Mouse (Mus musculus): ENCODE results near the gene Fhl3. TPM values are rescaled to one million over a fixed set of nuclear protein-coding genes. Genes with fewer than 3 reads are reported as not detected.

Fhl3 gene
- 10.7 and 14.1 TPM in 2 replicates for polyA plus RNA-seq (2012; ENCODE audit: insufficient read depth, insufficient read length, missing spikeins)

DNA sequence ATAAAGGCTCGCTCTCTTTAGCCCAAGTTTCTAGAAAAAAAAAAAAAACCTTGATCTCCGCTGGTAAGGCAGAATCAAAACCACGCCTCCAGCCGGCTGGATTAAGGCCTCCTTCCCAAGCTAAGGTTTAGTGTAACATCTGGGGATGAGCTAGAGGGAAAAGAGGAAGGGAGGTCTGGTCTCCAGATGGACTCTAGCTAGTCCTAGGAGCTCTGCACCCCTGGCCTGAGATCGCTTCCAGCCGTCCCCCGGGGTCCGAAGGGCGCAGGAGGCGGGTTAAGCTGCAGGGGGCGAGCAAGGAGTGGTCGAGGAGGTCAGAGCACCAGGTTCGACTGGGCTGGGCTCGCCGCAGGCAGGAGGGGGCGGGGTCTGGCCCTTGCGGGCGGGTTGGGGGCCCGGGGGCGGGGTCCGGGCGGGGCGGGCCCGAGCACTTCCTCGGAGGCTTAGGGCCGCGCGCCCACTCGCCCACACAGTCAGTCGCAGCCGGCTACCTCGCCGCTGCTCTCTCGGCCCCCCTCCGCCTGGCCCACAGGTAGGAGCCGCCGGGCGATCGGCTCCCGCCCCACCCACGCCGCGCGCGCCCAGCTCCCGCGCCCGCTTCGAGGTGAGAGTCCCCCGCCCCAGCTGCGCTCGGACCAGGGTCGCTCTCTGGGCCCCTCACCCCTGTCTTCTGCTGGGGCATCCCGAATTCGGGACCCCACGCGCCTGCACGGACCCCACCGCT, at the start of gene Fhl3:
Gene Fhl3, plus strand, starts transcription at position 454 of the 724 bp plus-strand sequence.
- Histone ChIP-seq H3K27ac (replicated peaks; ENCODE audit: low read depth, low read length) (peak within 1 kb of the TSS; percentile 69), H3K4me1 (ENCODE audit: control insufficient read depth, insufficient read depth, insufficient read length, low read length) (peaks cover 13% of the 10 kb centered on the region)

GRCm38 (mm10) chr4:124652886-124653285, 47.6 kb upstream of the Fhl3 start:
- Histone ChIP-seq H3K4me3 (ENCODE audit: insufficient read depth, low read depth, low read length) (no peak overlapping the region), H3K4me1 (ENCODE audit: control insufficient read depth, insufficient read depth, insufficient read length, low read length) (peaks cover 2% of the 10 kb centered on the region; the same call in 1 of the 2 replicates), H3K27ac (replicated peaks; ENCODE audit: low read depth, low read length) (no peak overlapping the region)

More for the DNA sequence above, at the start of gene Fhl3:
- H3K4me3 ChIP-seq (ENCODE audit: insufficient read depth, low read depth, low read length), result peak within 1 kb of the TSS; percentile 77

- no peak within 1 kb of the TSS for H3K27ac ChIP-seq (replicated peaks; ENCODE audit: low read depth, low read length)
- H3K4me3 ChIP-seq (ENCODE audit: insufficient read depth, low read depth, low read length), result peak within 1 kb of the TSS; percentile 66
- peaks cover 2% of the 10 kb centered on the region; the same call in 1 of the 2 replicates for H3K4me1 ChIP-seq (ENCODE audit: control insufficient read depth, insufficient read depth, insufficient read length, low read length)
Measured at GRCm38 (mm10) chr4:124656518-124656853, 44.0 kb upstream of the Fhl3 start, which contains the start of gene Pou3f1. Gene Pou3f1 (plus strand): TSS chr4:124656807.

- H3K4me1 ChIP-seq (ENCODE audit: control insufficient read depth, insufficient read depth, insufficient read length, low read length), result peaks cover 2% of the 10 kb centered on the region; the same call in 1 of the 2 replicates
- H3K4me3 ChIP-seq (ENCODE audit: insufficient read depth, low read depth, low read length), result peak overlapping the region; percentile 66
- no peak overlapping the region for H3K27ac ChIP-seq (replicated peaks; ENCODE audit: low read depth, low read length)
Measured at GRCm38 (mm10) chr4:124656854-124657650, 43.4 kb upstream of the Fhl3 start.

- Histone ChIP-seq H3K4me3 (ENCODE audit: insufficient read depth, low read depth, low read length) (peak overlapping the region; percentile 53), H3K4me1 (ENCODE audit: control insufficient read depth, insufficient read depth, insufficient read length, low read length) (peaks cover 2% of the 10 kb centered on the region; the same call in 1 of the 2 replicates), H3K27ac (replicated peaks; ENCODE audit: low read depth, low read length) (no peak overlapping the region)
Measured at GRCm38 (mm10) chr4:124657781-124658180, 42.7 kb upstream of the Fhl3 start.

- Histone ChIP-seq H3K4me1 (ENCODE audit: control insufficient read depth, insufficient read depth, insufficient read length, low read length) (peaks cover 2% of the 10 kb centered on the region; the same call in 1 of the 2 replicates), H3K4me3 (ENCODE audit: insufficient read depth, low read depth, low read length) (peak overlapping the region; percentile 8), H3K27ac (replicated peaks; ENCODE audit: low read depth, low read length) (no peak overlapping the region)
Measured at GRCm38 (mm10) chr4:124658412-124658851, 42.1 kb upstream of the Fhl3 start.

GRCm38 (mm10) chr4:124659251-124660217, 41.0 kb upstream of the Fhl3 start:
- Histone ChIP-seq H3K4me1 (ENCODE audit: control insufficient read depth, insufficient read depth, insufficient read length, low read length) (peaks cover 2% of the 10 kb centered on the region; the same call in 1 of the 2 replicates), H3K27ac (replicated peaks; ENCODE audit: low read depth, low read length) (no peak overlapping the region), H3K4me3 (ENCODE audit: insufficient read depth, low read depth, low read length) (peak overlapping the region; percentile 35; the same call in 1 of the 2 replicates)

GRCm38 (mm10) chr4:124660603-124661002, 39.9 kb upstream of the Fhl3 start:
- no peak overlapping the region for H3K4me3 ChIP-seq (ENCODE audit: insufficient read depth, low read depth, low read length)
- no peak overlapping the region for H3K27ac ChIP-seq (replicated peaks; ENCODE audit: low read depth, low read length)
- H3K4me1 ChIP-seq (ENCODE audit: control insufficient read depth, insufficient read depth, insufficient read length, low read length), result peaks cover 2% of the 10 kb centered on the region; the same call in 1 of the 2 replicates

DNA sequence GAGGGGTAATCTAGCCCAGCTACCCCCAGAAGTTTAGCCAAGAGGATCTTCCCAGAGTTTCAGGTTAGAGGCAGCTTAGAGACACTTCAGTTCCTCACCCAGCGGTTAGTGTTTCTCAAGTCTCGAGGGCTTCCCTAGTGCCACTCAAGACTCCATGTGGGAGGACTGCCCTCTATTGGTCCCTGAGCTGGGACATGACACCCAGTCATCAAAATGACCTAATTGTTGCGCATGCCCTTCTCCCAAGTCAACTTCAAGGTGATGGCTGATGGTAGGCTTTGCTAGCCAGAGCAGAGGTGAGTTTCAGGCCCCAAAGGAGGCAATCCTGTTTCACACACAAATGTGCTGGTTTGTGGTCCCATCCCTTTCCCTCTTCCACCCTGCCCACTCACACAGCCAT, 37.5 kb upstream of the Fhl3 start:
- Histone ChIP-seq H3K4me3 (ENCODE audit: insufficient read depth, low read depth, low read length) (no peak overlapping the region), H3K4me1 (ENCODE audit: control insufficient read depth, insufficient read depth, insufficient read length, low read length) (no peaks in the 10 kb centered on the region; the same call in 1 of the 2 replicates), H3K27ac (replicated peaks; ENCODE audit: low read depth, low read length) (no peak overlapping the region)

DNA sequence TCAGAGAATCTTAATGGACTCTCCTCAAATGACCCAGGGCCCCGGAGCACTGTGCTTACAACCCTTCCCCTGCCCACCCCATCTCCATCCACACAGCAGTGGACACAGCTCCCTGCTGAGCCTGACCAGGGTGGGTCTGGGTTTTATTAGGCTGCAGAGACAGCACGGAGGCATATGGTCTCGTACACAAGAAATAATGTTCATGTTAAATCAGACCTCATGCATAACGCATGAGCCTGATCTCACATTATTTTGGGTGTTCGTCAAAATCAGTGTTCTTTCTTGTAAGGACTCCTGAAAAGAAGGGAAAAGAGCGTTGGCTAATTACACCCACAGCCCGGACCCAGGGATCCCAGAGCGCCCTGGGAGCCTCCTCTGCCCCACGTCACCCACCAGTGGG, 36.3 kb upstream of the Fhl3 start:
- H3K27ac ChIP-seq (replicated peaks; ENCODE audit: low read depth, low read length), result no peak overlapping the region
- H3K4me1 ChIP-seq (ENCODE audit: control insufficient read depth, insufficient read depth, insufficient read length, low read length), result no peaks in the 10 kb centered on the region
- H3K4me3 ChIP-seq (ENCODE audit: insufficient read depth, low read depth, low read length), result no peak overlapping the region

DNA sequence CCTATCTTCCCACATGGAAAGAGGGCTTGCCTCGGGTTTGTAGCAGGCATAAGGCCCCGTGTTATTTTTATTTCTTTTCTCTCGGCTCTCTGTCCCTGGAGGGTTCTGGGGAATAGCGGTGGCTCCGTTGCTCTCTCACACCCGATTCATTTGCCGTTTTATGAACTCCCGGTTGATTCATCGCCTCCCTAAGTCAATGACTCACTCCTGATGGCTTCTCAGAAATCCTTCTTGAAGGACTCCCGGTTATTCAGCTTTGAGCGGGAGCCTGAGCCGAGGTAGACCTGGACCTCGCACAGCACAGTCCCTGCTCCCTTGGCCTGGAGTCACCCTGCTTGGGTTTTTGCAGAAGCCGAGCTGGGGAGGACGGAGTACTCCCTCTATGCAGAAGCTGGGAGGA, 35.9 kb upstream of the Fhl3 start:
- Histone ChIP-seq H3K27ac (replicated peaks; ENCODE audit: low read depth, low read length) (no peak overlapping the region), H3K4me1 (ENCODE audit: control insufficient read depth, insufficient read depth, insufficient read length, low read length) (no peaks in the 10 kb centered on the region), H3K4me3 (ENCODE audit: insufficient read depth, low read depth, low read length) (no peak overlapping the region)

GRCm38 (mm10) chr4:124667476-124668033, 32.9 kb upstream of the Fhl3 start:
- Histone ChIP-seq H3K4me1 (ENCODE audit: control insufficient read depth, insufficient read depth, insufficient read length, low read length) (no peaks in the 10 kb centered on the region), H3K4me3 (ENCODE audit: insufficient read depth, low read depth, low read length) (no peak overlapping the region), H3K27ac (replicated peaks; ENCODE audit: low read depth, low read length) (no peak overlapping the region)

GRCm38 (mm10) chr4:124668078-124668477, 32.4 kb upstream of the Fhl3 start:
- Histone ChIP-seq H3K27ac (replicated peaks; ENCODE audit: low read depth, low read length) (no peak overlapping the region), H3K4me3 (ENCODE audit: insufficient read depth, low read depth, low read length) (no peak overlapping the region), H3K4me1 (ENCODE audit: control insufficient read depth, insufficient read depth, insufficient read length, low read length) (no peaks in the 10 kb centered on the region)

DNA sequence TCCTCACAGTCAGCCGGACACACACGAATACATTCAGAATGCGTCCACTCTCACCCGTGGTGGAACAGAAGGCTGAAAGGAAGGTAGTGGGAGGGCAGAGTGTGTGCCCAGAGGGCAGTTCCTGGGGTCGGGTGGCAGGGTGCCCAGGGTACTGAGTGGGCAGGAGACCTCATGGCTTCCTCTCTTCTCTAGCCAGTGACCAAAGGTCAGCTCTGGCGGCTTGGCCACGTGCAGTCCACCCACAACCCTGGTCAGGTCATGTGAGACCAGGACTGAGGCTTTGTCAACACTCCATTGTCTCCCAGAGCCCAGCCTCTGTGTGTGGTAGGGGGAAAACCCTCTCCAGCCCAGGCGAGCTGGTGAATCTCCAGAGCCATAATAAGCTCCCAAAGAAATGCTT, 30.3 kb upstream of the Fhl3 start:
- no peaks in the 10 kb centered on the region for H3K4me1 ChIP-seq (ENCODE audit: control insufficient read depth, insufficient read depth, insufficient read length, low read length)
- H3K4me3 ChIP-seq (ENCODE audit: insufficient read depth, low read depth, low read length), result no peak overlapping the region
- no peak overlapping the region for H3K27ac ChIP-seq (replicated peaks; ENCODE audit: low read depth, low read length)

Measured in brown adipose tissue, adult 24 weeks (tissue).